Mouse (Mus musculus): Measurements from ENCODE around the gene Ndufs2. TPM values are rescaled to one million over a fixed set of nuclear protein-coding genes. Genes with fewer than 3 reads are reported as not detected.

Gene Ndufs2
- polyA plus RNA-seq, 1 experiment from 2014 or later = 244 TPM

DNA sequence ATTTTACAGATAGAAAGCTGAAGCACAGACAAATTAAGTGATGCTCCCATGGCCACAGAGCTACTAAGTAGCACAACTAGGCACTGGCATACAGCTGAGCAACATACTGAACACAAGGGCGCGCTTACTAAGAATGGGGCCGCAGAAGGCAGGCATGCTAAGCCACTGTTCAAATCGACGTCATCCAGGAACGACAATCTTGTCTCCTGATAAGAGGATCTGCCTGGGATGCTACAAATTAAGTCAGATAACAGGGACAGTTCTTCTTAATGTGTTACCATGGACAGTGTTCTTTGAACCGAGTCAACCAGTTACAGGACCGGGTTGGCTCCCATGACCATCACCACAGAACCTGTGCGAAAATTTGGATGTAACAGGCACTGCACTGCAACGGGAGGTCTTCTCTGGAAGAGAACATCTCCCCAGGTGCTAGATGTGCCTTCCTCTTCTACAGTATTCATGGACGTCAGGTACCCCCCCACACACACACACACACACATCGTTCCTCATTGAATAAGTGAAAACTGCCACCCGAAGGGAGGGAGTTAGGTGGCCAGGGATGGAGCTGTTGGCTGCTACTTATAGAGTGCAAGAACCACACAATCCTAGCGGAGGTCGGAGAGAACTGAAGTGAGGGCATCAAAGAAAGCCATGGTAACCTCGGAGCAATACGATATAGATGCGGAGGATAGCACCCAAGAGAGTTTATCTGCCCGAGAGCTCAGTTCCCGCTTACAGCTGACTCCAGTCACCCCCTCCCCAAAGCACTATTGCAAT is 56.0 kb downstream of the Ndufs2 start:
- TF ChIP-seq CTCF (IDR thresholded peaks at IDR 0.05; ENCODE audit: low read depth) = no peak
- peak overlapping the region; percentile 46; the same call in 1 of the 2 replicates for H3K9ac ChIP-seq
- H3K4me3 ChIP-seq (ENCODE audit: low read depth, low read length) = peak overlapping the region; percentile 51
- H3K27ac ChIP-seq (ENCODE audit: low read depth) = no peak overlapping the region
- peak; percentile 17 for DNase-seq
- peak overlapping the region; percentile 88 for H3K4me2 ChIP-seq
- no peaks in the 10 kb centered on the region; the same call in 1 of the 2 replicates for H3K4me1 ChIP-seq (ENCODE audit: insufficient read depth)
- H3K36me3 ChIP-seq (ENCODE audit: insufficient read depth) = no peaks in the 10 kb centered on the region
- peaks cover 51% of the 10 kb centered on the region for H3K27me3 ChIP-seq (ENCODE audit: insufficient read depth, low read length)
- H3K9me3 ChIP-seq (ENCODE audit: low read depth, low read length) = no peaks in the 10 kb centered on the region
- 0 out of 2 replicates have a peak, but pooled peaks have one; percentile 12 for ATAC-seq (ENCODE audit: insufficient read depth)
- 8% methylated on average over 20 of the region's 20 CpGs for WGBS

DNA sequence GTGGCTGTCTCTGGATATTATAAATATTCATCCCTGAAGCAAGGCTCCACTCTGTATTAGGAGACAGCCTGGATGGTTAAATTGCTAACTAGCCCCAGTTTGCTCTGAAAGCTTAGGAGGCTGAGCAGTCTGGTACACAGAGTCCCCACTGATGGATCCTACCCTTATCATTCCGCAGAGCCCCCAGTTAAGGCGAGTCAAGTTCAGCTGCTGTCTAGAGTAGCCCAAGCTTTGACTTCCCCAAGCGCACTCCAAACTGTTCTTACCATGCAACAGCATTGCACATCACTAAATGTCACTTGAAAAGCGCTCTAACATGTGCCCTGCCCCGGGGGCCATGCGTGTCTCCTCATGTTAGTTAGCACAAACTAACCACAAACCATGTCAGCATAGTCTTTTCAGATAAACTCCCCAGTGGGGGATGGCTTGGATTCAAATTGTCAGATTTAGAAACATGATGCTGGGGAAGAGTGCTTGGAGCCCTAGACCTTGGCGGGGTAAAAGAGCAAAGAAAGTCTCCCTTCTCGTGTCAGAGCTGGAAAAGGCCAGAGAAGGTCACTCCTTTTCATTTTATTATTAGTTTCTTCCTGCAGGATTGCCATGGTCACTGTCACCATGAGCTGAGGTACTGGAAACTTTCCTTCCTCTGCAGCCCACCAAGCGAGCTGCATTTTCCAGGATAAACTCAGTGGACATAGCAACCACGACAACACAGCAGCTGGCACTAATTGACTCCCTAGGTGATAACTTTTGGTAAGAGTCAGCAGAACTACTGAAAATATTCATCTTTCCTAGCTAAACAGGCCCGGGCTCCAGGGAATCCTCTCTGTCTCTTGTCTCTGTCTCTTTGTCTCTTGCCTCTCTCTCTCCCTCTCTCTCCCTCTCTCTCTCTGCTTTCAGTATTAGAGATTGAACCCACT is 57.0 kb downstream of the Ndufs2 start:
- no peaks in the 10 kb centered on the region for H3K36me3 ChIP-seq (ENCODE audit: insufficient read depth)
- DNase-seq (no peak), ATAC-seq (ENCODE audit: insufficient read depth) (no peak)
- H3K9me3 ChIP-seq (ENCODE audit: low read depth, low read length) = no peaks in the 10 kb centered on the region
- TF ChIP-seq CTCF (IDR thresholded peaks at IDR 0.05; ENCODE audit: low read depth) = no peak
- H3K4me3 ChIP-seq (ENCODE audit: low read depth, low read length) = no peak overlapping the region
- no peak overlapping the region for H3K9ac ChIP-seq
- H3K4me2 ChIP-seq = no peak overlapping the region; the same call in 1 of the 2 replicates
- H3K4me1 ChIP-seq (ENCODE audit: insufficient read depth) = peaks cover 6% of the 10 kb centered on the region
- 31% methylated on average over 11 of the region's 11 CpGs for WGBS
- no peak overlapping the region for H3K27ac ChIP-seq (ENCODE audit: low read depth)
- H3K27me3 ChIP-seq (ENCODE audit: insufficient read depth, low read length) = peaks cover 51% of the 10 kb centered on the region

GRCm38 (mm10) chr1:171193093-171193840 is 57.9 kb downstream of the Ndufs2 start:
- Histone ChIP-seq H3K9me3 (ENCODE audit: low read depth, low read length) (no peaks in the 10 kb centered on the region), H3K4me2 (peak overlapping the region; percentile 44), H3K27ac (ENCODE audit: low read depth) (no peak overlapping the region), H3K4me3 (ENCODE audit: low read depth, low read length) (peak overlapping the region; percentile 10; the same call in 1 of the 2 replicates), H3K9ac (no peak overlapping the region), H3K36me3 (ENCODE audit: insufficient read depth) (no peaks in the 10 kb centered on the region), H3K27me3 (ENCODE audit: insufficient read depth, low read length) (peaks cover 51% of the 10 kb centered on the region), H3K4me1 (ENCODE audit: insufficient read depth) (peaks cover 10% of the 10 kb centered on the region)
- ATAC-seq (ENCODE audit: insufficient read depth) (no peak), DNase-seq (peak; percentile 26)
- no peak for TF ChIP-seq CTCF (IDR thresholded peaks at IDR 0.05; ENCODE audit: low read depth)
- WGBS = 7% methylated on average over 18 of the region's 18 CpGs

- 37% methylated on average over 10 of the region's 10 CpGs for whole genome bisulfite sequencing
- peaks cover 51% of the 10 kb centered on the region for H3K27me3 ChIP-seq (ENCODE audit: insufficient read depth, low read length)
- no peak for ATAC-seq (ENCODE audit: insufficient read depth)
These were observed 58.9 kb downstream of the Ndufs2 start for GRCm38 (mm10) chr1:171192283-171192682.

GRCm38 (mm10) chr1:171190832-171191231 is 60.4 kb downstream of the Ndufs2 start:
- Histone ChIP-seq H3K9ac (no peak overlapping the region), H3K4me3 (ENCODE audit: low read depth, low read length) (no peak overlapping the region), H3K9me3 (ENCODE audit: low read depth, low read length) (no peaks in the 10 kb centered on the region), H3K27me3 (ENCODE audit: insufficient read depth, low read length) (peaks cover 36% of the 10 kb centered on the region), H3K4me1 (ENCODE audit: insufficient read depth) (peaks cover 10% of the 10 kb centered on the region), H3K27ac (ENCODE audit: low read depth) (no peak overlapping the region), H3K4me2 (no peak overlapping the region), H3K36me3 (ENCODE audit: insufficient read depth) (no peaks in the 10 kb centered on the region)
- ATAC-seq (ENCODE audit: insufficient read depth) (no peak), DNase-seq (no peak)
- 90% methylated on average over 9 of the region's 9 CpGs for WGBS
- TF ChIP-seq CTCF (IDR thresholded peaks at IDR 0.05; ENCODE audit: low read depth) = no peak

More at GRCm38 (mm10) chr1:171192283-171192682, 58.9 kb downstream of the Ndufs2 start:
- H3K4me2 ChIP-seq = no peak overlapping the region
- H3K27ac ChIP-seq (ENCODE audit: low read depth) = no peak overlapping the region
- no peak for TF ChIP-seq CTCF (IDR thresholded peaks at IDR 0.05; ENCODE audit: low read depth)
- H3K4me3 ChIP-seq (ENCODE audit: low read depth, low read length) = no peak overlapping the region
- no peaks in the 10 kb centered on the region for H3K36me3 ChIP-seq (ENCODE audit: insufficient read depth)
- H3K9ac ChIP-seq = no peak overlapping the region
- H3K4me1 ChIP-seq (ENCODE audit: insufficient read depth) = peaks cover 10% of the 10 kb centered on the region
- no peaks in the 10 kb centered on the region for H3K9me3 ChIP-seq (ENCODE audit: low read depth, low read length)
- DNase-seq = no peak

DNA sequence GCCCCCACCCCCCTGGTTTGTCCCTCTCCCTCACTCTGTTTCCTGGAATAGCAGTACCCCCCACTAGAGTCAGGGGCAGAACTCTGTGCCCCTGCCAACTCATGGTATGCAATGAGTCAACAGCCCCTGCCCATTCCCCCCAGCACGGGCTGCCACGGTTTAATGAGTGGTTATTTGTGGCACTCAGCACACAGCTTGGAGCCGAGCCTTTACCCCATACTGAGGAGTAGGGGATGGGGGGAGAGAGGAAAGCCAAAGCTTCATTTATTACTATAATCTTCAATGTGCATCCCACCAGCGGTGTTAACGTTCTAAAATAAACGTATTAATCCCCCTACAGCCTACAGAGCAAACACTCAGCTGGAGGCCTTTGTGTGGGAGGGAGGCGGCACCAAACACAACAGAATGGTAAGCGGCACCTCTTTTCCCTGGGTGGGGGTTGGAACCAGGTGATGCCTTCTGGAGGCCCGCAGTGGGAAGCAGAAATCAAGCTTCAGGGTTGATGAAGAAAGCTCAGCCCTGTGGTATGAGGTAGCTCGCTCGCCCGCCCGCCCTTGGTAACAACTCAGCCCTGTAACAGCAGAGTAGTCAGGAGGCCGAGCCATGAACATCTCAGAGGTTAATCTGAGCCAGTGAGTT is 61.6 kb downstream of the Ndufs2 start:
- no peak for DNase-seq
- H3K4me1 ChIP-seq (ENCODE audit: insufficient read depth) = peaks cover 10% of the 10 kb centered on the region
- no peak overlapping the region for H3K9ac ChIP-seq
- peak; percentile 61 for ATAC-seq (ENCODE audit: insufficient read depth)
- 45% methylated on average over 14 of the region's 14 CpGs for WGBS
- H3K27ac ChIP-seq (ENCODE audit: low read depth) = peak overlapping the region; percentile 65
- H3K36me3 ChIP-seq (ENCODE audit: insufficient read depth) = no peaks in the 10 kb centered on the region
- peaks cover 24% of the 10 kb centered on the region for H3K27me3 ChIP-seq (ENCODE audit: insufficient read depth, low read length)
- TF ChIP-seq CTCF (IDR thresholded peaks at IDR 0.05; ENCODE audit: low read depth) = no peak
- H3K4me3 ChIP-seq (ENCODE audit: low read depth, low read length) = no peak overlapping the region
- H3K9me3 ChIP-seq (ENCODE audit: low read depth, low read length) = no peaks in the 10 kb centered on the region
- peak overlapping the region; percentile 31 for H3K4me2 ChIP-seq
